Mouse (Mus musculus): Measurements from ENCODE around the gene Fkbp10. TPM values are rescaled to one million over a fixed set of nuclear protein-coding genes. Genes with fewer than 3 reads are reported as not detected.

Gene Fkbp10
- polyA plus RNA-seq, 1 experiment from 2014 or later, result 24.7 TPM

DNA sequence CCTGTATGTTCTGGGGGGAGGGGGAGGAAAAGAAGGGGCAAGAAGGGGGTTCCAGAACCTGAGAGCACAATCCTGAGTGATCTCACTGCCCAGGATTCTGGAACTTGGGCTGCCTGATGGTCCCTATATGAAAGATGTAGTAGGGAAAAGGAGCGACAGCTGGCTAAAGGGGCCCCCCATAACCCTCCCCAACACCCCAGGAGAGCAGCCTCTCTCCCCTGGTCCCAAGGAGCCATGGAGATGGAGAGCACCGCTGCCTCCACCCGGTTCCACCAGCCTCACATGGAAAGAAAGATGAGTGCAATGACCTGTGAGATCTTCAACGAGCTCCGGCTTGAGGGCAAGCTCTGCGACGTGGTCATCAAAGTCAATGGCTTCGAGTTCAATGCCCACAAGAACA lies 26.3 kb downstream of the Fkbp10 start, which contains the start of the genes Nt5c3b and Klhl10:
Gene Nt5c3b, minus strand, starts transcription at position 12 of the 400 bp plus-strand sequence.
Gene Klhl10, plus strand, starts transcription at position 121 of the 400 bp plus-strand sequence.
- Histone ChIP-seq H3K4me3 (replicated peaks; ENCODE audit: low read length) (peak within 1 kb of the TSS; percentile 93), H3K4me1 (replicated peaks; ENCODE audit: control insufficient read depth, insufficient read depth, low read length) (peaks cover 13% of the 10 kb centered on the region), H3K36me3 (replicated peaks; ENCODE audit: control insufficient read depth, insufficient read depth) (peaks cover 2% of the 10 kb centered on the region; the same call in 1 of the 2 replicates), H3K27me3 (ENCODE audit: control insufficient read depth, insufficient read depth, low read length) (no peaks in the 10 kb centered on the region), H3K4me2 (replicated peaks) (peak within 1 kb of the TSS; percentile 81), H3K9me3 (ENCODE audit: control insufficient read depth, low read length) (no peaks in the 10 kb centered on the region), H3K9ac (peak within 1 kb of the TSS; percentile 95), H3K27ac (peak within 1 kb of the TSS; percentile 71)
- ATAC-seq (ENCODE audit: low FRiP score) (no peak), DNase-seq (ENCODE audit: low spot score) (no peak)
- 81% methylated on average over 8 of the region's 8 CpGs for WGBS

DNA sequence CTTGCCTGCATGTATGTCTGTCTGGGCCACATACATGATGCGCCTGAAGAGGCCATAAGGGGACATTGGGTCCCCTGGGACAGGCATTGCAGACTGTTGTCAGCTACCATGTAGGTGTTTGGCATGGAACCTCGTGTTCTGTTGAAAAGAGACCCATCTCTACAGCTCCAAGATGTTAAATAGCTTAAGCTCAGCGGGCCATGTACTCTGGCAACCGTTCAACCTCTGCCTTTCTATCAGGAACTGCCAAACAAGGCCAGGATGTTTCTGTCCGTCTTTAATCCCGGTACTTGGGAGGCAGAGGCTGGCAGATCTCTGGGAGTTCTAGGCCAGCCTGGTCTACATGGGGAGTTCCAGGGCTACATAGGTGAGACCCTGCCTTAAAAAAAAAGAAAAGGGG lies 27.1 kb downstream of the Fkbp10 start:
- H3K4me1 ChIP-seq (replicated peaks; ENCODE audit: control insufficient read depth, insufficient read depth, low read length), result peaks cover 13% of the 10 kb centered on the region
- no peaks in the 10 kb centered on the region for H3K9me3 ChIP-seq (ENCODE audit: control insufficient read depth, low read length)
- no peak for DNase-seq (ENCODE audit: low spot score)
- 83% methylated on average over 6 of the region's 6 CpGs for WGBS
- ATAC-seq (ENCODE audit: low FRiP score), result no peak
- no peak overlapping the region for H3K9ac ChIP-seq
- H3K27ac ChIP-seq, result no peak overlapping the region
- no peaks in the 10 kb centered on the region for H3K27me3 ChIP-seq (ENCODE audit: control insufficient read depth, insufficient read depth, low read length)
- H3K4me2 ChIP-seq (replicated peaks), result no peak overlapping the region
- no peak overlapping the region for H3K4me3 ChIP-seq (replicated peaks; ENCODE audit: low read length)
- H3K36me3 ChIP-seq (replicated peaks; ENCODE audit: control insufficient read depth, insufficient read depth), result no peaks in the 10 kb centered on the region

DNA sequence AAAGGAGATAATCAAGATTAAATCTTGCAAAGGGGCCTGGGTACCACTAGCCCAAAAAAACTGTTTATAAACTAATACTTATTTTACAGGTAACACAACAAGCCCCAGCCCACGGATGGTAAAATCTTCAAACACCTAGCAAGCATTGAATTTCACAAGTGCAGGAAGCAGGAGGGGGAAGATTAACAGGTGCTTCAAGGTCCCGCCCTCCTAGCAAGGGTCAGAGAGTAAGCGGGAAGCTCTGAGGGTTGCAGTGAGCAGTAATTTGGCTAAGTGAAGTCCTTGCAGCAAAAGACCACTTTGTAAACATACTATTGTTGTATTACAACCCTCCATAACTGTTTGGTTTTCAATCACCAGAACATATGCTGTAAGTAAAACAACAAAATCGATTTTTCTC lies 41.8 kb downstream of the Fkbp10 start:
- ATAC-seq (ENCODE audit: low FRiP score), result no peak
- Histone ChIP-seq H3K36me3 (replicated peaks; ENCODE audit: control insufficient read depth, insufficient read depth) (peaks cover 33% of the 10 kb centered on the region), H3K4me1 (replicated peaks; ENCODE audit: control insufficient read depth, insufficient read depth, low read length) (no peaks in the 10 kb centered on the region), H3K9me3 (ENCODE audit: control insufficient read depth, low read length) (no peaks in the 10 kb centered on the region), H3K9ac (no peak overlapping the region), H3K27me3 (ENCODE audit: control insufficient read depth, insufficient read depth, low read length) (no peaks in the 10 kb centered on the region), H3K4me3 (replicated peaks; ENCODE audit: low read length) (no peak overlapping the region), H3K4me2 (replicated peaks) (no peak overlapping the region), H3K27ac (no peak overlapping the region)
- WGBS, result 89% methylated on average over 4 of the region's 4 CpGs
- no peak for DNase-seq (ENCODE audit: low spot score)

DNA sequence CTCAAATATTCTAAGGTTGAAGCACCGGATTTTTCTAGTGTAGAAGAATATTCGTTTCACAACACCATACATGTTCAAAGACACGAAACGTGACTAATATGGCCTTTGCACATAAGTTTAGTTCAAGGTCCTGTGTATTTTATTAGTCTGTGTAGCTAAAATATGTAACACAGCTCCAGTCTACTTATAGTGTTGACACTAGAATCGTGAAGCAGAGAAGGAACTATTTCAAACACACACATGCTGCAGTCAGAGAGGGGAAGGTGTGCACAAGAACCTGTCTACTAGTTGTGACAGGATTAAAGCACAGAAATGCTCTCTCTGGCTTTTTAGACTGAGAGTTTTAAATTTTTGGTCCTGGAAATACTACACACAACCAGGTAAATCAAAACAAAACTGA lies 42.2 kb downstream of the Fkbp10 start:
- no peaks in the 10 kb centered on the region for H3K9me3 ChIP-seq (ENCODE audit: control insufficient read depth, low read length)
- DNase-seq (ENCODE audit: low spot score) (no peak), ATAC-seq (ENCODE audit: low FRiP score) (no peak)
- no peak overlapping the region for H3K27ac ChIP-seq
- peaks cover 38% of the 10 kb centered on the region for H3K36me3 ChIP-seq (replicated peaks; ENCODE audit: control insufficient read depth, insufficient read depth)
- no peak overlapping the region for H3K9ac ChIP-seq
- H3K4me1 ChIP-seq (replicated peaks; ENCODE audit: control insufficient read depth, insufficient read depth, low read length), result no peaks in the 10 kb centered on the region
- no peaks in the 10 kb centered on the region for H3K27me3 ChIP-seq (ENCODE audit: control insufficient read depth, insufficient read depth, low read length)
- no peak overlapping the region for H3K4me2 ChIP-seq (replicated peaks)
- no peak overlapping the region for H3K4me3 ChIP-seq (replicated peaks; ENCODE audit: low read length)
- WGBS, result 94% methylated on average over 5 of the region's 5 CpGs

DNA sequence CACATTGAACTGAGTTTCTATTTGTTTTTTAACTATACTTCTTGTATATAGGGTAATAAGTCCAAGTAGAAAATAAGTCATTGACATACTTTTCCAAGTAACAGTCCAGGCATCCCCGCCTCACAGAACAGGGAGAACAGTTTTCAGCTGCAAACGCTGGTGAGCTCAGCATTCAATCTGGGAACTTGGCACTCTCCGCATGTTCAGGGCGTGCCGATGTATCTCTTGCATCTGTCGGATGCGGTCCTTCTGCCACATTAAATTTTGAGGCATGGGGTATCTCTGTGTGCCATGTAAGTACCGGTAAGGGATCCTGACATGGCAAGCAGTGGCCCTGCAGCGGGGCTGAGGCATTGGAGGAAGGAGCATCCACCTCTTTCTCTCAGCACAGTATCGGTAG lies 47.2 kb downstream of the Fkbp10 start:
- Histone ChIP-seq H3K4me1 (replicated peaks; ENCODE audit: control insufficient read depth, insufficient read depth, low read length) (no peaks in the 10 kb centered on the region), H3K9ac (no peak overlapping the region), H3K27ac (no peak overlapping the region), H3K27me3 (ENCODE audit: control insufficient read depth, insufficient read depth, low read length) (no peaks in the 10 kb centered on the region), H3K36me3 (replicated peaks; ENCODE audit: control insufficient read depth, insufficient read depth) (peaks cover 29% of the 10 kb centered on the region), H3K4me3 (replicated peaks; ENCODE audit: low read length) (no peak overlapping the region), H3K9me3 (ENCODE audit: control insufficient read depth, low read length) (no peaks in the 10 kb centered on the region), H3K4me2 (replicated peaks) (no peak overlapping the region)
- DNase-seq (ENCODE audit: low spot score), result no peak
- 91% methylated on average over 10 of the region's 10 CpGs for WGBS
- no peak for ATAC-seq (ENCODE audit: low FRiP score)

DNA sequence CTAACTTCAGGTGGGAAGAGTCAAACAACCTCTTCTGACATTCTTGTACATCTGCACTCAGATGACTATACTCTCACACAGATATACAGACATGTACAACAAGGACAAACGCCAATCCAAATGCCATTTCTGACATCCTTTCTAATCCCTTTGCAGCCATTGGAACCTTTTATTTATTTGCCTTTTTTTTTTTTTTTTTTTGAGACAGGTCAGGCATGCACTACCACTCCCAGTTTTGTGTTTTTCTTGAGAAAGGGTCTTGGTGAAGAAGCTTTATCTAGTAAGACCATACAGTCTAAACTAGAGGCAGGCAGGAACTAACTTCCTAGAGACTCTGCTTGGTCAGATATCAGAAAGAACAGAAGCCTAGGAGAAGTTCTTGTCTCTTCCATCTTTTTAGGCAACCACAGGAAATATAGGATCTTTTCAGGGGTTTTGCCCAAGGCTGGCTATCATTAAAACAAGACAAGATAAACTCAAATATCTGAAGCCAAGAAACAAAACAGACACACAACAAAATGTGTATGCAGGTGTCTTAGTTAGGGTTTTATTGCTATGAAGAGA lies 49.8 kb downstream of the Fkbp10 start:
- Histone ChIP-seq H3K4me1 (replicated peaks; ENCODE audit: control insufficient read depth, insufficient read depth, low read length) (peaks cover 11% of the 10 kb centered on the region), H3K27ac (no peak overlapping the region), H3K27me3 (ENCODE audit: control insufficient read depth, insufficient read depth, low read length) (no peaks in the 10 kb centered on the region), H3K36me3 (replicated peaks; ENCODE audit: control insufficient read depth, insufficient read depth) (peaks cover 31% of the 10 kb centered on the region), H3K9me3 (ENCODE audit: control insufficient read depth, low read length) (no peaks in the 10 kb centered on the region), H3K9ac (no peak overlapping the region), H3K4me2 (replicated peaks) (no peak overlapping the region), H3K4me3 (replicated peaks; ENCODE audit: low read length) (no peak overlapping the region)
- WGBS, result 96% methylated on average over 1 of the region's 1 CpGs
- ATAC-seq (ENCODE audit: low FRiP score) (no peak), DNase-seq (ENCODE audit: low spot score) (no peak)

DNA sequence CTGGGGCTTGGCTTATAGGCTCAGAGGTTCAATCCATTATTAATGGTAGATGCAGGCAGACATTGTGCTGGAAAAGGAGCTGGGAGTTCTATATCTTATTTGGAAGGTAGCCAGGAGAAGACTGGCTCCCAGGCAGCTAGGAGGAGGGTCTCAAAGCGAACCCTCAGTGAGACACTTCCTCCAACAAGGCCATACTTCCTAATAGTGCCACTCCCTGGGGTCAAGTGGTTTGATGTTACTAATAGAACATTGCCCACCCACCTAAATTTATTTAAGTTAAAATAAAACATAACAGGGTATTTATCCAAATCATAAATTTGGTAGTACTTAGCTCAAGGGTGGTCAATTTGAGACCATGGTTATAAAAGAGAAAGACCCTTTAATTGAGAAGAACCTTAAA lies 50.3 kb downstream of the Fkbp10 start:
- WGBS, result 89% methylated on average over 1 of the region's 1 CpGs

DNA sequence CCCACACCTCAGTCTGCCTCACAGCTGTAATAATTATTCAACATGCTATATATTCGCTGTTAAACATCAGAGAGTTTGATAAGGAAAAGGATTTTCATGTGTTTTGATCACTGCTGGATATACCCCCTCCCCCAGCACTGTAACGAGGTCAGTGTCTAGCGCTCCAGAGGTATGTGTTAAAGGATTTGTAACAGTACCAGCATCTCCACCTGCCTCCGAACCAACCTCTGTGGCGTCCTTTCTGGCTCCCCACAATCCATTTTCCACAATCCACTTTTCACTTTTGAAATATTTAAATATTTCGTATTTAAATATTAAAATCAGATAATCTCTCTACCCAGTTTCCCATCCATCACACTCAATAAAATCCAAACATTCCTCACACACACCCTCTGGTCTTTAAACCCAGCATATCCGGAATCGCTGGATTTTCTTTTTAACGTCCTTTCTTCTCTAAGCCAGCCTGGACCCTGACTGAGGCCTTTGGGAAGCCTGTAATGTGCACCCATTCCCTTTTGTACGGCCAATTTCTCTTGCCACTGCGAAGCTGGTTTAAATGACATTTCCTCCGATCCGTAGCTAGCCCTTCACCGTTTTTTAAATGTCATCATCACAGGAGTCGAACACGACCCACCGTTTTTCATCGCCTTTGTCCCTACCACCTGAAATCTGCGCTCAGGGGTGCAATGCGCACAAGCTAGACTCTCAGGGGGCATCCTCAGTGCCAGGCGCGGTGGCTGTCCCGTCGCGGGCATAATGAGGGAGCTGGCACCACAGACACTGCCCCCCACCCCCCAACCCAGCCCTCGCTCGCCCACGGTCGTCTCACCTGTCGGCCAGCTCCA lies 56.1 kb downstream of the Fkbp10 start:
- DNase-seq (ENCODE audit: low spot score), result peak; percentile 32

More for the DNA sequence above, 50.3 kb downstream of the Fkbp10 start:
- Histone ChIP-seq H3K27ac (no peak overlapping the region), H3K36me3 (replicated peaks; ENCODE audit: control insufficient read depth, insufficient read depth) (peaks cover 28% of the 10 kb centered on the region), H3K9me3 (ENCODE audit: control insufficient read depth, low read length) (no peaks in the 10 kb centered on the region), H3K4me3 (replicated peaks; ENCODE audit: low read length) (no peak overlapping the region), H3K27me3 (ENCODE audit: control insufficient read depth, insufficient read depth, low read length) (no peaks in the 10 kb centered on the region), H3K4me2 (replicated peaks) (no peak overlapping the region), H3K9ac (no peak overlapping the region), H3K4me1 (replicated peaks; ENCODE audit: control insufficient read depth, insufficient read depth, low read length) (peaks cover 16% of the 10 kb centered on the region)
- DNase-seq (ENCODE audit: low spot score) (no peak), ATAC-seq (ENCODE audit: low FRiP score) (no peak)

DNA sequence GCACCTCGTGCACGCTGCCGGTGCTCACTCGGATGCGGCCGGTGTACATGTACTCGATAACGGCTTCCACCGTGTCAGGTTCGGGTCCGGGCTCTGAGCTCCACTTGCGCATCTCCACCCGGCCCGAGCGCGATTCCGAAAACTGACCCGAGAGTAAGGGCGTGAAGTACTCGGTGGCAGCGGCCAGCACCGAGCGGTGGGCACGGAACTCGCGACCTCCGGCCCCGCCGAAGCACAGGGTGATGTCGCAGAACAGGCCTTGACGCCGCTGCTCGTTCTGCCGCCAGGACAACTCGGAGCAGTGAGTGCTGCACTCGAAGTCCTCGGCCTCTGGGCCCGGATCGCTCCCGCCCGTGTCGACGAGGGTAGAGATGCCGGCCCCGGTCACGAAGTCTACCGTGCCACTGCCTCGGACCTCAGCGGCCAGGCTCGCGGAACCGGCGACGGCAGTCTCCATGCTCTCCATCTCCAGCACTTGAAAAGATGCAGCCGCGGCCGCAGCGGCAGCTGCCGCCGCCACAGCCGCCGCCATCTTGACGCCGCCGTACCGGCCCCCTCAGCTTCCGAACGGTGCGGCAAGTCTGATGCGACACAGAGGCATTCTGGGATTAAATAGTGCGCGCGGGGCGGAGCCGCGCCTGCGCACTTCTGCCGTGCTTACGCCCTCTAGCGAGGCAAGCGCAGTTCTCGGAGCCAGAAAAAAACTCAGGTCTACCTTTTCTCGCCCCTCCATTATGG lies 56.9 kb downstream of the Fkbp10 start, which contains the start of gene Klhl11:
Gene Klhl11, minus strand, starts transcription at position 545 of the 738 bp plus-strand sequence.
- WGBS, result under 1% methylated on average over 83 of the region's 83 CpGs
- no peaks in the 10 kb centered on the region for H3K9me3 ChIP-seq (ENCODE audit: control insufficient read depth, low read length)
- H3K4me3 ChIP-seq (replicated peaks; ENCODE audit: low read length), result peak within 1 kb of the TSS; percentile 93
- no peaks in the 10 kb centered on the region for H3K27me3 ChIP-seq (ENCODE audit: control insufficient read depth, insufficient read depth, low read length)
- peak; percentile 98 for DNase-seq (ENCODE audit: low spot score)
- peak; percentile 93 for ATAC-seq (ENCODE audit: low FRiP score)
- peak within 1 kb of the TSS; percentile 89 for H3K27ac ChIP-seq
- peak within 1 kb of the TSS; percentile 76 for H3K4me2 ChIP-seq (replicated peaks)
- H3K9ac ChIP-seq, result peak within 1 kb of the TSS; percentile 98
- peaks cover 26% of the 10 kb centered on the region for H3K36me3 ChIP-seq (replicated peaks; ENCODE audit: control insufficient read depth, insufficient read depth)
- peaks cover 24% of the 10 kb centered on the region for H3K4me1 ChIP-seq (replicated peaks; ENCODE audit: control insufficient read depth, insufficient read depth, low read length)

More for the DNA sequence above, 56.1 kb downstream of the Fkbp10 start:
- Histone ChIP-seq H3K4me2 (replicated peaks) (peak overlapping the region; percentile 76), H3K4me3 (replicated peaks; ENCODE audit: low read length) (peak overlapping the region; percentile 93), H3K36me3 (replicated peaks; ENCODE audit: control insufficient read depth, insufficient read depth) (peaks cover 18% of the 10 kb centered on the region), H3K9me3 (ENCODE audit: control insufficient read depth, low read length) (no peaks in the 10 kb centered on the region), H3K27ac (peak overlapping the region; percentile 89), H3K27me3 (ENCODE audit: control insufficient read depth, insufficient read depth, low read length) (no peaks in the 10 kb centered on the region), H3K4me1 (replicated peaks; ENCODE audit: control insufficient read depth, insufficient read depth, low read length) (peaks cover 24% of the 10 kb centered on the region), H3K9ac (peak overlapping the region; percentile 98)
- no peak for ATAC-seq (ENCODE audit: low FRiP score)
- 4% methylated on average over 30 of the region's 30 CpGs for WGBS
